Mouse (Mus musculus): ENCODE results near the gene Birc2.

GRCm38 (mm10) chr9:7836331-7836730 lies 533 bp downstream of the Birc2 start:
- TF ChIP-seq MAFK (IDR thresholded peaks at IDR 0.05; ENCODE audit: borderline replicate concordance, low read depth, low read length) (no peak), CTCF (IDR thresholded peaks at IDR 0.05 in 2 of 3, conservative IDR thresholded peaks at IDR 0.05 in 1 of 3; ENCODE audit: control insufficient read depth in 1 of 3, insufficient read depth in 1 of 3, low read depth in 2 of 3, low read length in 3 of 3, poor library complexity in 1 of 3, severe bottlenecking in 1 of 3) (no peak)
